Mouse (Mus musculus) heart, adult 2 months (tissue): ENCODE measurements around the gene Col18a1.

Experiments
- CTCF ChIP-seq: fragments of 200-600 bp; IDR thresholded peaks from 2 replicates; pipeline ENCODE4 v1.8.1; 2022; ENCODE audit warnings: antibody characterized with exemption, mild to moderate bottlenecking, moderate library complexity
- EP300 ChIP-seq: fragments of 200-500 bp; IDR thresholded peaks from 2 replicates; pipeline ENCODE4 v1.6.1; 2011; ENCODE audit warnings: low read depth, low read length, control low read depth; ENCODE audit not compliant: insufficient read depth
- POLR2A ChIP-seq: fragments of 200-500 bp; IDR thresholded peaks from 2 replicates; pipeline ENCODE4 v1.6.1; 2011; ENCODE audit warnings: mild to moderate bottlenecking, low read depth, low read length, control low read depth; ENCODE audit not compliant: insufficient read depth

DNA sequence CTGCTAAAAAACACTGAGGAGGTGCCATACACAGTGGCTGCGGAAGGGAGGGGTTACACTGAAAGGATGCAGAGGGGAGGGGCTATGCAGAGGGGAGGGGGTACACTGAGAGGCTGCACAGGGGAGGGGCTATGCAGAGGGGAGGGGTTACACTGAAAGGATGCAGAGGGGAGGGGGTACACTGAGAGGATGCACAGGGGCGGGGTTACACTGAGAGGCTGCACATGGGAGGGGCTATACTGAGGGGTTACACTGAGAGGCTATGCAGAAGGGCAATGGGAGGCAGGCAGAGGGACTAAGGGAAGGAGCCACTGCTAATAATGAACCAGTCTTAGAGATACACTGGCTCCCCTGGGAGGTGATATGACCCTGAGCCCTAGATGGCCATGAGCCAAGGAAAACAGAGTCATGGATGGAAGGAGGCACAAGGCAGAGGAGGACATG is 14.1 kb downstream of the Col18a1 start:
- TF ChIP-seq CTCF (no peak), POLR2A (no peak), EP300 (no peak)
